Mouse (Mus musculus) heart, adult 2 months (tissue): ENCODE results near the gene Dab1.

Experiments used
- CTCF ChIP-seq: fragments of 200-600 bp; IDR thresholded peaks from 2 replicates; pipeline ENCODE4 v1.8.1; 2022; ENCODE audit warnings: antibody characterized with exemption, mild to moderate bottlenecking, moderate library complexity
- POLR2A ChIP-seq: fragments of 200-500 bp; IDR thresholded peaks from 2 replicates; pipeline ENCODE4 v1.6.1; 2011; ENCODE audit warnings: mild to moderate bottlenecking, low read depth, low read length, control low read depth; ENCODE audit not compliant: insufficient read depth

DNA sequence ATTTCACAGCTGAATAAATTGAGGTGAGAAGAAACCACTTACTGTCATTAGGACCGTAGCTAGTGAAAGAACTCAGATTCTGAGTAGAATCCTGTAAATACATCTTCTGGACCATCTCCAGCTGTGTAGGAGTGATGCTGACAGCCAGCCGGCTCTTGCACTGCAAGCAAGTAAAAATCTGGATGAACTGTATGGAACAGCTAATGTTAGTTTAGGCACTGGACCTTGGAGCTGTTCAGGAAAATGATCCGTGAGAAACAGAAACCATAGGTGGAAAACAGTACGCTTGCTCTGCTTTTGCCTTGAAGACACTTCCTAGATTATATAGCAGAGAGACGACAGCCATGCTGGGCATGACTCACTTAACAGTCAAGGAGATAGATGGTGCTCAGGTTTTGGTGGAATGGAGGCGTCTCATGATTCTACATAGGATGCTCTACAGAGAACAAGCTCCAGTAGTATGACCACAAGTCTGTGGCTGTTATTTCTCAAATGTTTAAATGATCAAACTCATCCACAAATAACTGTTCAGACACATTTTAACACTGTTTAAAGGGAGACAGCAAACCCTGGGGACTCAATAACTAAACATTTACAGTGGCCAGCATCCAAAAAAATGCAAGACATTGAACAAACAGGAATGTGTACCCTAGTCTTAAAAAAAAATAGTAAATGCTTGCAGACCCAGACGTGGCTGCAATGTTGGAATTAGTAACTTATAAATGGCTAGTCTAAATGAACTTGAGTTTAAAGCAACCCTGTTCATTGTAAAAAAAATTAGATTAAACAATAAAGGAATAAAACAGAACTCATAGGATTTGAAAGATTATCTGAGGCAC, 429.0 kb downstream of the Dab1 start:
- no peak for TF ChIP-seq CTCF
- TF ChIP-seq POLR2A: no peak
